Mouse (Mus musculus) ES-Bruce4 (cell line): ENCODE data around the gene Map3k4. TPM values are rescaled to one million over a fixed set of nuclear protein-coding genes. Genes with fewer than 3 reads are reported as not detected.

ENCODE experiments used
- H3K27ac ChIP-seq: 2 replicates; pipeline ENCODE4 v1.5.1; 2012; ENCODE audit warnings: low read length, inconsistent platforms; ENCODE audit not compliant: insufficient read depth
- H3K27me3 ChIP-seq: 2 replicates; pipeline ENCODE4 v1.6.1; 2012; ENCODE audit warnings: mild to moderate bottlenecking, low read length, inconsistent platforms; ENCODE audit not compliant: control insufficient read depth, poor library complexity, insufficient read depth, severe bottlenecking
- H3K36me3 ChIP-seq: 2 replicates; pipeline ENCODE4 v1.6.1; 2012; ENCODE audit warnings: inconsistent platforms, mild to moderate bottlenecking, low read length, moderate library complexity; ENCODE audit not compliant: control insufficient read depth, poor library complexity, insufficient read depth, severe bottlenecking
- H3K4me1 ChIP-seq: one replicate; pipeline ENCODE4 v1.8.1; 2011; ENCODE audit warnings: low read length; ENCODE audit not compliant: control insufficient read depth, insufficient read depth
- H3K4me3 ChIP-seq: 2 replicates; pipeline ENCODE4 v1.5.1; 2011; ENCODE audit warnings: low read depth, mild to moderate bottlenecking, low read length
- H3K9ac ChIP-seq: 2 replicates; pipeline ENCODE4 v1.6.1; 2012; ENCODE audit warnings: low read depth, mild to moderate bottlenecking, inconsistent platforms; ENCODE audit not compliant: poor library complexity, severe bottlenecking
- H3K9me3 ChIP-seq: replicated peaks from 2 replicates; pipeline ENCODE4 v1.6.1; 2012; ENCODE audit warnings: mild to moderate bottlenecking, low read length, inconsistent platforms; ENCODE audit not compliant: control insufficient read depth, poor library complexity, insufficient read depth, severe bottlenecking
- CTCF ChIP-seq: IDR thresholded peaks from one replicate; pipeline ENCODE4 v1.8.1; 2011; ENCODE audit warnings: low read depth, low read length
- EP300 ChIP-seq: IDR thresholded peaks from 2 replicates; pipeline ENCODE4 v1.6.1; 2011; ENCODE audit warnings: low read depth, low read length; ENCODE audit not compliant: insufficient read depth
- POLR2A ChIP-seq: IDR thresholded peaks from one replicate; pipeline ENCODE4 v1.8.1; 2011; ENCODE audit warnings: low read length; ENCODE audit not compliant: insufficient read depth
- polyA plus RNA-seq: library from polyadenylated mRNA; stranded (reverse); fragments of >200 nt; gene quantifications from 2 replicates; pipeline ENCODE4 v1.2.4, GENCODE M21; 2011; ENCODE audit warnings: low read depth; ENCODE audit not compliant: missing spikeins, insufficient read depth, insufficient read length

Gene Map3k4
- polyA plus RNA-seq, 1 experiment = 44.3 TPM

GRCm38 (mm10) chr17:12262851-12263250 lies 55.7 kb downstream of the Map3k4 start:
- H3K4me1 ChIP-seq = peaks cover 2% of the 10 kb centered on the region
- no peak for TF ChIP-seq EP300
- no peak for TF ChIP-seq POLR2A
- no peak for TF ChIP-seq CTCF
- H3K36me3 ChIP-seq = no peaks in the 10 kb centered on the region
- H3K27ac ChIP-seq = no peak overlapping the region
- H3K27me3 ChIP-seq = no peaks in the 10 kb centered on the region
- no peak overlapping the region for H3K9ac ChIP-seq
- no peak overlapping the region for H3K4me3 ChIP-seq
- H3K9me3 ChIP-seq = no peaks in the 10 kb centered on the region

- Histone ChIP-seq H3K36me3 (peaks cover 6% of the 10 kb centered on the region), H3K4me3 (no peak overlapping the region), H3K4me1 (no peaks in the 10 kb centered on the region), H3K27ac (no peak overlapping the region), H3K27me3 (no peaks in the 10 kb centered on the region), H3K9me3 (no peaks in the 10 kb centered on the region), H3K9ac (no peak overlapping the region)
- TF ChIP-seq POLR2A = no peak
- no peak for TF ChIP-seq EP300
- no peak for TF ChIP-seq CTCF
Measured at GRCm38 (mm10) chr17:12261887-12262286, 56.7 kb downstream of the Map3k4 start.

GRCm38 (mm10) chr17:12261376-12261775 lies 57.2 kb downstream of the Map3k4 start:
- Histone ChIP-seq H3K4me1 (no peaks in the 10 kb centered on the region), H3K36me3 (peaks cover 11% of the 10 kb centered on the region), H3K9ac (no peak overlapping the region), H3K27me3 (no peaks in the 10 kb centered on the region), H3K27ac (no peak overlapping the region), H3K4me3 (no peak overlapping the region), H3K9me3 (no peaks in the 10 kb centered on the region)
- no peak for TF ChIP-seq POLR2A
- no peak for TF ChIP-seq CTCF
- no peak for TF ChIP-seq EP300

- Histone ChIP-seq H3K9ac (no peak overlapping the region), H3K4me1 (no peaks in the 10 kb centered on the region), H3K9me3 (no peaks in the 10 kb centered on the region), H3K36me3 (peaks cover 15% of the 10 kb centered on the region), H3K27ac (no peak overlapping the region), H3K4me3 (no peak overlapping the region), H3K27me3 (no peaks in the 10 kb centered on the region)
- TF ChIP-seq EP300 (no peak), POLR2A (no peak), CTCF (no peak)
Measured at GRCm38 (mm10) chr17:12259957-12260356, 58.6 kb downstream of the Map3k4 start.

- Histone ChIP-seq H3K4me1 (no peaks in the 10 kb centered on the region), H3K27ac (no peak overlapping the region), H3K27me3 (no peaks in the 10 kb centered on the region), H3K9me3 (peaks cover 6% of the 10 kb centered on the region; the same call in 1 of the 2 replicates), H3K4me3 (no peak overlapping the region), H3K9ac (no peak overlapping the region), H3K36me3 (peaks cover 27% of the 10 kb centered on the region)
- TF ChIP-seq EP300 (no peak), POLR2A (no peak), CTCF (no peak)
Measured at GRCm38 (mm10) chr17:12258517-12258916, 60.1 kb downstream of the Map3k4 start.

- no peaks in the 10 kb centered on the region for H3K27me3 ChIP-seq
- no peak overlapping the region for H3K27ac ChIP-seq
- no peak overlapping the region for H3K9ac ChIP-seq
- peaks cover 21% of the 10 kb centered on the region for H3K9me3 ChIP-seq
- no peak overlapping the region for H3K4me3 ChIP-seq
- no peaks in the 10 kb centered on the region for H3K4me1 ChIP-seq
- TF ChIP-seq CTCF (no peak), EP300 (no peak), POLR2A (no peak)
- peaks cover 32% of the 10 kb centered on the region for H3K36me3 ChIP-seq
Measured at GRCm38 (mm10) chr17:12256142-12256541, 62.5 kb downstream of the Map3k4 start.
